Mouse (Mus musculus) CH12.LX (cell line): ENCODE measurements at regions not wholly inside any gene's neighbourhood (a gene's known extent, or its start where the extent isn't known, plus 50 kb on each side); places are given as distances from the start of the nearest gene placed in this dataset.

Experiments used
- DNase-seq: peaks from one replicate; pipeline ENCODE4 v3.0.0-alpha.2; 2013; ENCODE audit errors: extremely low read depth
- H3K27ac ChIP-seq: 2 replicates; pipeline ENCODE4 v1.5.1; 2012; ENCODE audit warnings: low read depth, mild to moderate bottlenecking, control low read depth, moderate library complexity; ENCODE audit not compliant: insufficient read depth
- H3K27me3 ChIP-seq: replicated peaks from 2 replicates; pipeline ENCODE3; 2012; ENCODE audit warnings: inconsistent platforms
- H3K36me3 ChIP-seq, 2 experiments: replicated peaks in 1 of 2; 2 replicates each; pipeline versions ENCODE3 to v1.6.1; 2012; ENCODE audit warnings: inconsistent platforms in 1 of 2, low read length in 1 of 2, mild to moderate bottlenecking in 1 of 2, mixed read lengths in 1 of 2, moderate library complexity in 1 of 2; ENCODE audit not compliant: control insufficient read depth in 1 of 2, insufficient read depth in 1 of 2
- H3K4me1 ChIP-seq, 2 experiments: 2 replicates each; pipeline ENCODE4 v1.6.1; 2012; ENCODE audit warnings: inconsistent platforms in 1 of 2, moderate library complexity in 1 of 2; ENCODE audit not compliant: insufficient read depth in 2 of 2, control insufficient read depth in 1 of 2
- H3K4me2 ChIP-seq: 2 replicates; pipeline ENCODE4 v1.6.1; 2012; ENCODE audit warnings: low read depth, mild to moderate bottlenecking, control low read depth; ENCODE audit not compliant: poor library complexity, insufficient read depth, severe bottlenecking
- H3K4me3 ChIP-seq, 3 experiments: fragments of 150-350 bp in 1 of 3; sonication (generic) in 1 of 3; replicated peaks in 1 of 3; 2 replicates each; pipeline versions ENCODE3 to v1.5.1; 2011 to 2012; ENCODE audit warnings: low read depth in 2 of 3, low read length in 2 of 3, mild to moderate bottlenecking in 2 of 3, moderate library complexity in 2 of 3, control low read depth in 1 of 3, improper control_type of control experiment in 1 of 3, inconsistent platforms in 1 of 3, mixed read lengths in 1 of 3; ENCODE audit not compliant: poor library complexity in 1 of 3
- H3K79me2 ChIP-seq: replicated peaks from 2 replicates; pipeline ENCODE4 v1.6.1; 2012; ENCODE audit warnings: mild to moderate bottlenecking, moderate library complexity; ENCODE audit not compliant: control insufficient read depth, poor library complexity, insufficient read depth, severe bottlenecking; ENCODE audit errors: extremely low read depth
- H3K9ac ChIP-seq: 2 replicates; pipeline ENCODE4 v1.6.1; 2012; ENCODE audit warnings: low read depth, mild to moderate bottlenecking, control low read depth, moderate library complexity; ENCODE audit not compliant: insufficient read depth
- H3K9me3 ChIP-seq: replicated peaks from 2 replicates; pipeline ENCODE3; 2012; ENCODE audit warnings: low read length, inconsistent platforms, mixed read lengths
- BHLHE40 ChIP-seq: IDR thresholded peaks from 2 replicates; pipeline ENCODE4 v1.6.1; 2011; ENCODE audit warnings: mild to moderate bottlenecking, low read depth, low read length, improper control_type of control experiment
- CHD1 ChIP-seq: IDR thresholded peaks from 2 replicates; pipeline ENCODE4 v1.6.1; 2012; ENCODE audit warnings: low read depth, low read length, improper control_type of control experiment, inconsistent platforms
- CHD2 ChIP-seq: IDR thresholded peaks from 2 replicates; pipeline ENCODE4 v1.6.1; 2011; ENCODE audit warnings: low read length, improper control_type of control experiment
- CTCF ChIP-seq, 2 experiments: IDR thresholded peaks in 1 of 2; conservative IDR thresholded peaks in 1 of 2; 2 replicates each; pipeline ENCODE4 v1.5.1; 2011 to 2012; ENCODE audit warnings: low read depth in 2 of 2, low read length in 2 of 2, improper control_type of control experiment in 1 of 2, inconsistent platforms in 1 of 2, mild to moderate bottlenecking in 1 of 2, moderate library complexity in 1 of 2
- E2F4 ChIP-seq: IDR thresholded peaks from 2 replicates; pipeline ENCODE4 v1.6.1; 2011; ENCODE audit warnings: low read depth, low read length, improper control_type of control experiment; ENCODE audit not compliant: insufficient replicate concordance
- EP300 ChIP-seq: IDR thresholded peaks from 2 replicates; pipeline ENCODE4 v1.6.1; 2011; ENCODE audit warnings: low read length, improper control_type of control experiment
- ETS1 ChIP-seq: conservative IDR thresholded peaks from 2 replicates; pipeline ENCODE4 v1.6.1; 2012; ENCODE audit warnings: low read depth, mild to moderate bottlenecking, inconsistent platforms, low read length, improper control_type of control experiment, moderate library complexity
- JUN ChIP-seq: IDR thresholded peaks from 2 replicates; pipeline ENCODE4 v1.6.1; 2011; ENCODE audit warnings: low read depth, mild to moderate bottlenecking, low read length, improper control_type of control experiment, moderate library complexity; ENCODE audit not compliant: insufficient read depth
- JUND ChIP-seq: conservative IDR thresholded peaks from 2 replicates; pipeline ENCODE4 v1.6.1; 2011; ENCODE audit warnings: low read depth, low read length, improper control_type of control experiment
- MAFK ChIP-seq: IDR thresholded peaks from 2 replicates; pipeline ENCODE4 v1.6.1; 2011; ENCODE audit warnings: low read length, improper control_type of control experiment; ENCODE audit not compliant: insufficient replicate concordance
- MAX ChIP-seq: IDR thresholded peaks from 2 replicates; pipeline ENCODE4 v1.6.1; 2011; ENCODE audit warnings: low read length, improper control_type of control experiment
- MAZ ChIP-seq: IDR thresholded peaks from 2 replicates; pipeline ENCODE4 v1.6.1; 2012; ENCODE audit warnings: low read depth, mild to moderate bottlenecking, inconsistent platforms, low read length, improper control_type of control experiment, moderate library complexity
- MEF2A ChIP-seq: IDR thresholded peaks from 2 replicates; pipeline ENCODE4 v1.6.1; 2014; ENCODE audit warnings: low read depth, mild to moderate bottlenecking, inconsistent platforms, low read length, improper control_type of control experiment, borderline replicate concordance
- MXI1 ChIP-seq: IDR thresholded peaks from 2 replicates; pipeline ENCODE4 v1.6.1; 2011; ENCODE audit warnings: mild to moderate bottlenecking, low read depth, low read length, improper control_type of control experiment
- MYC ChIP-seq: IDR thresholded peaks from 2 replicates; pipeline ENCODE4 v1.6.1; 2011; ENCODE audit warnings: low read depth, mild to moderate bottlenecking, improper control_type of control experiment, low read length
- NRF1 ChIP-seq: IDR thresholded peaks from 2 replicates; pipeline ENCODE4 v1.6.1; 2014; ENCODE audit warnings: low read depth, mild to moderate bottlenecking, inconsistent platforms, low read length, improper control_type of control experiment, moderate library complexity
- RCOR1 ChIP-seq: conservative IDR thresholded peaks from 2 replicates; pipeline ENCODE4 v1.6.1; 2012; ENCODE audit warnings: low read depth, mild to moderate bottlenecking, inconsistent platforms, low read length, improper control_type of control experiment
- SIN3A ChIP-seq: IDR thresholded peaks from 2 replicates; pipeline ENCODE4 v1.6.1; 2012; ENCODE audit warnings: low read length, improper control_type of control experiment, inconsistent platforms
- TCF12 ChIP-seq: IDR thresholded peaks from 2 replicates; pipeline ENCODE4 v1.6.1; 2014; ENCODE audit warnings: low read depth, mild to moderate bottlenecking, inconsistent platforms, low read length, improper control_type of control experiment
- UBTF ChIP-seq: IDR thresholded peaks from 2 replicates; pipeline ENCODE4 v1.6.1; 2012; ENCODE audit warnings: low read depth, mild to moderate bottlenecking, inconsistent platforms, low read length, improper control_type of control experiment, moderate library complexity
- USF1 ChIP-seq: IDR thresholded peaks from 2 replicates; pipeline ENCODE4 v1.6.1; 2014; ENCODE audit warnings: low read depth, mild to moderate bottlenecking, inconsistent platforms, low read length, improper control_type of control experiment
- USF2 ChIP-seq: conservative IDR thresholded peaks from 2 replicates; pipeline ENCODE4 v1.6.1; 2011; ENCODE audit warnings: low read depth, low read length, improper control_type of control experiment
- dilution Hi-C: fragments of 300-500 bp; cut with MboI; formaldehyde crosslinking; loops from 2 replicates; pipeline ENCODE4 v1.14.3; 2020; ENCODE audit warnings: low sequenced_read_pairs; ENCODE audit not compliant: extremely low pct_unique_long_range_greater_than_20kb, extremely low pct_ligation_motif_present
- in situ Hi-C: fragments of 300-500 bp; cut with MboI; formaldehyde crosslinking; loops from 3 replicates; pipeline ENCODE4 v1.14.3; 2019; ENCODE audit warnings: low sequenced_read_pairs, low pct_ligation_motif_present, low pct_unique_long_range_greater_than_20kb, mixed read lengths

GRCm38 (mm10) chr4:8928551-8929305 is 689.9 kb upstream of the Car8 start:
- no peak overlapping the region for H3K27ac ChIP-seq
- no peaks in the 10 kb centered on the region for H3K79me2 ChIP-seq
- H3K9ac ChIP-seq, result no peak overlapping the region
- peak overlapping the region; percentile 71 for H3K4me2 ChIP-seq
- H3K4me3 ChIP-seq, result no peak overlapping the region
- no peak for DNase-seq
- H3K36me3 ChIP-seq, result peaks cover 0 to 14% of the 10 kb centered on the region in 2 experiments
- TF ChIP-seq JUND (no peak), JUN (no peak), UBTF (no peak), USF1 (no peak), BHLHE40 (peak; percentile 18; the same call in 1 of the 2 replicates), CTCF (conservative IDR thresholded peaks at IDR 0.05 in 1 of 2, IDR thresholded peaks at IDR 0.05 in 1 of 2; ENCODE audit: low read depth in 2 of 2, low read length in 2 of 2) (no peak), EP300 (no peak), E2F4 (no peak), ETS1 (0 out of 2 replicates have a peak, but pooled peaks have one; percentile 22)
- in situ Hi-C loops, result loop anchor here (10.0 kb wide), 1 partner anchor 224 kb away; no protein-coding TSS in a partner anchor
- peaks cover 4% of the 10 kb centered on the region for H3K9me3 ChIP-seq
- H3K4me1 ChIP-seq, result peaks cover 34 to 54% of the 10 kb centered on the region in 2 experiments
- no peaks in the 10 kb centered on the region for H3K27me3 ChIP-seq
- dilution Hi-C loops, result no loop called here

DNA sequence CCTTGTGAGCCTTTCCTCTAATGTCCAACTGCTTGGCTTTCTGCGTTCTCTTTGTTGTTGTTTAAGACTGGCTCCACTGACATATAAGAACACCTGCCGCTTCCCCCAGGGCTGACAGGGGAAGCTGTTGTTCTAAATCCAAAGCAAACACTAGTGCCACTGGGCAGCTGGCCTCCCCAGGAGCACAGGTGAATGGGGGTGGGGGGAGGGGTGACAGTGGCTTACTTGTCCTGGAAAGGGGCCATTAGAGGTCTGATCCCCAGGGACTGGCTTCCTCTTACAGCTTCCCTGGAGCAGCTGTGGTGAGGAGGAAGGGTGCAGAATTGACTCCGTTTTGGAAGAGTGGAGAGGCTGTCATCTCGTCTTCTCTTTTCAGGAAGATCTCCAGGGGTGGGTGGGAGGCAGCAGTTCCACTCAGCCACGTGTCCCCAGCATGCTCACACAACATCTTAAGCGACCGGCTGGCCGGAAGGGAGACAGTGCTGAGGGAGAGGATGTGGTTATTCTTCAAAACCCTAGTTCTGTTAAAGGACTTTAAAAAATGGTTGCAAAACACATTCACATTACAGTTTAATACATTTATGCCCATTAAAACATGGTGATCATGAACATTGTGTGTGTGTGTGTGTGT is 688.5 kb upstream of the Car8 start:
- Histone ChIP-seq H3K4me2 (peak overlapping the region; percentile 61), H3K27ac (peak overlapping the region; percentile 96; the same call in 1 of the 2 replicates), H3K9me3 (no peaks in the 10 kb centered on the region), H3K27me3 (no peaks in the 10 kb centered on the region), H3K9ac (peak overlapping the region; percentile 20; the same call in 1 of the 2 replicates), H3K79me2 (no peaks in the 10 kb centered on the region), H3K4me1 (peaks cover 37 to 67% of the 10 kb centered on the region in 2 experiments), H3K36me3 (peaks cover 0 to 11% of the 10 kb centered on the region in 2 experiments)
- dilution Hi-C loops, result no loop called here
- TF ChIP-seq NRF1, result no peak
- TF ChIP-seq MEF2A, result 0 out of 2 replicates have a peak, but pooled peaks have one; percentile 37
- 0 out of 2 replicates have a peak, but pooled peaks have one; percentile 31 for TF ChIP-seq MAZ
- no peak for TF ChIP-seq SIN3A
- peak; percentile 47 for TF ChIP-seq EP300
- TF ChIP-seq BHLHE40, result peak; percentile 38
- 0 out of 2 replicates have a peak, but pooled peaks have one; percentile 25 for TF ChIP-seq RCOR1
- peak; percentile 70 for TF ChIP-seq MXI1
- no peak for TF ChIP-seq MAFK
- peak; percentile 75; the same call in 1 of the 2 replicates for TF ChIP-seq MYC
- 0 out of 2 replicates have a peak, but pooled peaks have one; percentile 8 for TF ChIP-seq USF1
- peak; percentile 17; the same call in 1 of the 2 replicates for TF ChIP-seq CHD1
- TF ChIP-seq JUN, result no peak
- peak; percentile 58; the same call in 1 of the 2 replicates for TF ChIP-seq CHD2
- peak; percentile 21; the same call in 1 of the 2 replicates for TF ChIP-seq ETS1
- TF ChIP-seq TCF12, result peak; percentile 45; the same call in 1 of the 2 replicates
- no peak for TF ChIP-seq USF2
- peak; percentile 87 for TF ChIP-seq MAX
- TF ChIP-seq, all 38 proteins: peak for 13
- in situ Hi-C loops, result loop anchor here (10.0 kb wide), 1 partner anchor 223 kb away; no protein-coding TSS in a partner anchor
- peak; percentile 27 for DNase-seq
- no peak overlapping the region for H3K4me3 ChIP-seq
